Mouse (Mus musculus): ENCODE data around the gene Dpp6. TPM values are rescaled to one million over a fixed set of nuclear protein-coding genes. Genes with fewer than 3 reads are reported as not detected.

Dpp6 gene
- polyA plus RNA-seq, 1 experiment from 2014 or later: 3.7 TPM

DNA sequence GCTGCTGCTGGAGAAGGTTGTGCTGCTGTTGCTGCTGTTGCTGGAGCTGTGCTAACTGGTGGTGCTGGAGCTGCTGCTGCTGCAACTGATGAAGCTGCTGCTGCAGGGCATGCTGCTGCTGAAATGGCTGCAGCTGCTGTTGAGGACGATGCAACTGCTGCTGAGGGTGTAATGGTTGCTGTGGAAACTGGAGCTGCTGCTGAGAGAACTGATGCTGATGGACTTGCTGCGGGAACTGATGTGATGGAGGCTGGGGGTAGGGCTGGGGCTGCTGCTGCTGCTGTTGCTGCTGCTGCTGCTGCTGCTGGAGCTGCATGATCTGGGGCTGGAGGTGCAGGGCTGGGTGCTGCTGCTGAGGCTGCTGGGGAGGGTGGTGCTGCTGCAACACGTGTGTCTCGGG lies 948.8 kb downstream of the Dpp6 start:
- Histone ChIP-seq H3K4me2 (replicated peaks) (no peak overlapping the region), H3K9ac (no peak overlapping the region), H3K27me3 (no peaks in the 10 kb centered on the region), H3K9me3 (no peaks in the 10 kb centered on the region), H3K27ac (no peak overlapping the region), H3K4me3 (no peak overlapping the region), H3K4me1 (no peaks in the 10 kb centered on the region), H3K36me3 (peaks cover 85% of the 10 kb centered on the region)
- 84% methylated on average over 4 of the region's 4 CpGs for WGBS
- ATAC-seq (ENCODE audit: insufficient number of reproducible peaks, insufficient read depth, low FRiP score, low TSS enrichment): no peak

DNA sequence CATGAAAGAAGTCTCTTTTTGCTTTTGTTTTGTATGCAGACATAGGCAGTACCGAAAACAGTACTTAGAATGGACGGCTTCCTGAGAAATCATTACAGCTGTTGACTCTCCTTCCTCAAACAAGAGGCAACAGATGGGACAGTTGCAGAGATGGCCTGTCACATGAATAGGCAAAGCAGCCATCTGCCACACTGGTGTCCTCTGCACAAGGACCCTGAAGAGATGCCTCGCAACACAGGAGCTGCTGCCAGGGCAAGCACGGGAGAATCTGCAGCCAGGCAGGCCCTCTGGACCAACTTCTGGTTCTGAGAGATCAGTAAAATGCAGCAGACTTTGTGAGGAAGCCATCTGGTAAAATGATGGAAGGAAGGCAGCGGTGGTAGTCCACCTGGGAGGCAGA lies 950.9 kb downstream of the Dpp6 start:
- Histone ChIP-seq H3K9ac (no peak overlapping the region), H3K4me1 (no peaks in the 10 kb centered on the region), H3K4me3 (no peak overlapping the region), H3K9me3 (no peaks in the 10 kb centered on the region), H3K27ac (no peak overlapping the region), H3K36me3 (peaks cover 84% of the 10 kb centered on the region), H3K4me2 (replicated peaks) (no peak overlapping the region), H3K27me3 (no peaks in the 10 kb centered on the region)
- 91% methylated on average over 5 of the region's 5 CpGs for WGBS
- ATAC-seq (ENCODE audit: insufficient number of reproducible peaks, insufficient read depth, low FRiP score, low TSS enrichment): no peak

Data from embryonic facial prominence, embryonic 12.5 days (tissue).